Mouse (Mus musculus) testis, adult 2 months (tissue): ENCODE data around the gene Reps2.

Experiments used
- CTCF ChIP-seq: fragments of 200-500 bp; IDR thresholded peaks from 2 replicates; pipeline ENCODE4 v1.5.1; 2012; ENCODE audit warnings: low read depth, mild to moderate bottlenecking, inconsistent platforms, low read length, moderate library complexity; ENCODE audit not compliant: control insufficient read depth, insufficient read depth, insufficient replicate concordance
- POLR2A ChIP-seq: fragments of 200-500 bp; IDR thresholded peaks from 2 replicates; pipeline ENCODE4 v1.6.1; 2012; ENCODE audit warnings: low read depth, mild to moderate bottlenecking, inconsistent platforms, low read length, moderate library complexity; ENCODE audit not compliant: control insufficient read depth

DNA sequence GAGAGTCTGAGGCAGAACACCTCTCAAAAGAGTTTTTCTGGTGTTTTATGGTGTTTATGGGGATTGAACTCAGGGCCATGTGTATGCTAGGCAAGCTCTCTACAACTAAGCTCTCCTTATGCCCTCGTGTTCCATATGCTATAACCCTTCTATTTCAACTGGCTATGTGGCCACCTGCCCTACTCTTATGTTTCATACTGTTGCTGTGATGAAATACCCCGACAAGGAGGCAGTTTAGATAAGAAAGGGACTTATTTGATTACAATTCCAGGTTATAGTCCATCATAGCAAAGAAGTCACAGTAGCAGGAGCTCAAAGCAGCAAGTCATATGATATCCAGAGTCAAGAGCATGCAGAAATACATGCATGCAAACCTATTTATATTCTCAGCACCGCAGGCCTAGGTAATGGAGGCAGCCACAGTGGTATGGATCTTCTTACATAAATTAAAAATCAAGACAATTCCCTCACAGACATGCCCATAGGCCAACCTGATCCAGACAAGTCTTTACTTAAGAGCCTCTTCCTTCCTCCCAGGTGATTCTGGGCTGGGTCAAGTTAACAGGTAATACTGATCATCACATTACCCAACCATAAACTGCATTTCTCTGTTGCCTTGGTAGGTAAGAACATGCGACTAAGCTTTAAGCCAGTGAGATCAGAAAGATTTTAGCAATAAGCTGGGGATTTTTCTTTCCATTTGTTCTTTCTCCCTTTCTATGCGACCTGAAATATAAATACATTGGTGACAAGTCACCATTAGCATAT, 210.5 kb downstream of the Reps2 start:
- TF ChIP-seq CTCF (no peak), POLR2A (no peak)
